Mouse (Mus musculus): ENCODE measurements around the gene Rgs11. TPM values are rescaled to one million over a fixed set of nuclear protein-coding genes. Genes with fewer than 3 reads are reported as not detected.

Rgs11 gene
- polyA plus RNA-seq, 1 experiment from 2014 or later: 0.34 TPM

- Histone ChIP-seq H3K4me3 (peak within 1 kb of the TSS; percentile 98), H3K4me1 (peaks cover 13% of the 10 kb centered on the region), H3K27me3 (no peaks in the 10 kb centered on the region), H3K36me3 (peaks cover 16% of the 10 kb centered on the region), H3K9me3 (no peaks in the 10 kb centered on the region), H3K27ac (replicated peaks) (peak within 1 kb of the TSS; percentile 99), H3K4me2 (replicated peaks) (peak within 1 kb of the TSS; percentile 58), H3K9ac (replicated peaks) (peak within 1 kb of the TSS; percentile 98)
- peak; percentile 94 for ATAC-seq (ENCODE audit: low FRiP score, low read depth)
- WGBS: under 1% methylated on average over 43 of the region's 43 CpGs
Measured at GRCm38 (mm10) chr17:26252539-26253251, 49.9 kb downstream of the Rgs11 start, which contains the start of gene Luc7l. Luc7l (plus strand) TSS chr17:26252896.

GRCm38 (mm10) chr17:26253399-26253798, 50.6 kb downstream of the Rgs11 start:
- Histone ChIP-seq H3K36me3 (peaks cover 23% of the 10 kb centered on the region), H3K4me3 (peak overlapping the region; percentile 98), H3K27ac (replicated peaks) (peak overlapping the region; percentile 99), H3K9ac (replicated peaks) (peak overlapping the region; percentile 98), H3K4me2 (replicated peaks) (peak overlapping the region; percentile 58), H3K27me3 (no peaks in the 10 kb centered on the region), H3K9me3 (no peaks in the 10 kb centered on the region), H3K4me1 (peaks cover 13% of the 10 kb centered on the region)
- WGBS: under 1% methylated on average over 24 of the region's 24 CpGs
- 0 out of 2 replicates have a peak, but pooled peaks have one; percentile 24 for ATAC-seq (ENCODE audit: low FRiP score, low read depth)

- Histone ChIP-seq H3K9ac (replicated peaks) (no peak overlapping the region), H3K4me3 (no peak overlapping the region), H3K4me2 (replicated peaks) (no peak overlapping the region), H3K27ac (replicated peaks) (no peak overlapping the region), H3K36me3 (peaks cover 40% of the 10 kb centered on the region), H3K4me1 (peaks cover 13% of the 10 kb centered on the region), H3K9me3 (no peaks in the 10 kb centered on the region), H3K27me3 (no peaks in the 10 kb centered on the region)
- WGBS: 89% methylated on average over 7 of the region's 7 CpGs
- ATAC-seq (ENCODE audit: low FRiP score, low read depth): no peak
Measured at GRCm38 (mm10) chr17:26255313-26255712, 52.6 kb downstream of the Rgs11 start.

Other genes starting within 250 kb of the Rgs11 start
- gene Capn15, start 217.2 kb upstream of the Rgs11 start, polyA plus RNA-seq (2016; fragmentation: Nextera tagmentation; extraction: Ambion mirVana): 30.4 and 30.6 TPM in 2 replicates
- 43.1 and 44.8 TPM in 2 replicates for gene Rab11fip3, start 133.4 kb upstream of the Rgs11 start, polyA plus RNA-seq (2016; fragmentation: Nextera tagmentation; extraction: Ambion mirVana)
- gene Decr2, start 112.6 kb upstream of the Rgs11 start, polyA plus RNA-seq (2016; fragmentation: Nextera tagmentation; extraction: Ambion mirVana): 25.1 and 27.7 TPM in 2 replicates
- 48.0 and 50.7 TPM in 2 replicates for gene Nme4, start 107.3 kb upstream of the Rgs11 start, polyA plus RNA-seq (2016; fragmentation: Nextera tagmentation; extraction: Ambion mirVana)
- gene Tmem8, start 89.7 kb upstream of the Rgs11 start, polyA plus RNA-seq (2016; fragmentation: Nextera tagmentation; extraction: Ambion mirVana): 2.1 and 2.9 TPM in 2 replicates
- 194 and 210 TPM in 2 replicates for gene Mrpl28, start 79.5 kb upstream of the Rgs11 start, polyA plus RNA-seq (2016; fragmentation: Nextera tagmentation; extraction: Ambion mirVana)
- gene Axin1, start 64.3 kb upstream of the Rgs11 start, polyA plus RNA-seq (2016; fragmentation: Nextera tagmentation; extraction: Ambion mirVana): 17.6 and 18.2 TPM in 2 replicates
- 0.13 and 0.27 TPM in 2 replicates for gene Pdia2, start 3.9 kb upstream of the Rgs11 start, polyA plus RNA-seq (2016; fragmentation: Nextera tagmentation; extraction: Ambion mirVana)
- gene Arhgdig, start 4.8 kb downstream of the Rgs11 start, polyA plus RNA-seq (2016; fragmentation: Nextera tagmentation; extraction: Ambion mirVana): 5.8 and 7.3 TPM in 2 replicates
- 25.5 and 29.5 TPM in 2 replicates for gene Fam234a, start 41.3 kb downstream of the Rgs11 start, polyA plus RNA-seq (2016; fragmentation: Nextera tagmentation; extraction: Ambion mirVana)
- 140 and 145 TPM in 2 replicates for gene Luc7l, start 49.9 kb downstream of the Rgs11 start, polyA plus RNA-seq (2016; fragmentation: Nextera tagmentation; extraction: Ambion mirVana)
- gene Neurl1b, start 211.9 kb downstream of the Rgs11 start, polyA plus RNA-seq (2016; fragmentation: Nextera tagmentation; extraction: Ambion mirVana): 0.43 and 0.50 TPM in 2 replicates

Data from midbrain, embryonic 12.5 days (tissue).